Mouse (Mus musculus) brain, adult 2 months (tissue): ENCODE results near the gene Parvb.

Source experiments
- DNase-seq: peaks from one replicate; pipeline ENCODE4 v3.0.0; 2011; ENCODE audit warnings: low read depth, low spot score

The Parvb gene

DNA sequence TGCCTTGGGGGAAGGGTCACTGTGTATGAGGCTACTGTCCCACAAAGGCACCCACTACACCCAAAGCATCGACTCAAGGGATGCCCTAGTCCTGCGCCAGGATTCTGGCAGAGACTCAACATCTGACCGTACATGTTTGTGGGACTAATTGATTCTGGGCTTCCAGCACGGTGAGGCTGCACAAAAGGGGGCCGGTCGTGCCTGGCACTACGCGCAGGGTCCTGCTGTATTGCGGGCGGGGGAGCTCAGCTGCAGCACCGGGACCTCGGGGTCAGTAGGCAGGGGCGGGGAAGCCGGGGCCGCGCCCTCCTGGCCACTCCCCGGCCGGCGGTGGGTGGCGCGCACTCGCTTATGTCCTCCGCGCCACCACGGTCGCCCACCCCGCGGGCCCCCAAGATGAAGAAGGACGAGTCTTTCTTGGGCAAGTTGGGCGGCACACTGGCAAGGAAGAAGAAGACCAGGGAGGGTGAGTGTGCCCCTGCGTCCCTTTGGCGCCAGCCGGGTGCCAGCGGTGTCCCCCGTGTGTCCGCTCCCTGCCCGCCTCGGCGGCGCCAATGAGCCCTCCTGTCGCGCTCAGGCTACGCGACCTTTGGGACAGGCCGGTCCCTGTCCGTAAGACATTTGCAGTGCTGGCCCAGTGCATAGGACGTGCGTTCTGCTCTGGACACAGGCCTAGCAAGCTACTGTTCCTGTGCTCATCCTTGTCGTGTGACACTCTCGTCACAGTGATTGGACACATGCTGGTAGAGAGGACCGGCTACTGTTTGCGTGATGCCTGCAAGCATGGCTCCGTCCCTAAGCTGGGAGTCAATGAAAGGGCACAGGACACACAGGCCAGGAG, at the start of gene Parvb:
TSS of gene Parvb (plus strand) at position 323 of the 841 bp plus-strand sequence.
- DNase-seq, result peak; percentile 82

DNA sequence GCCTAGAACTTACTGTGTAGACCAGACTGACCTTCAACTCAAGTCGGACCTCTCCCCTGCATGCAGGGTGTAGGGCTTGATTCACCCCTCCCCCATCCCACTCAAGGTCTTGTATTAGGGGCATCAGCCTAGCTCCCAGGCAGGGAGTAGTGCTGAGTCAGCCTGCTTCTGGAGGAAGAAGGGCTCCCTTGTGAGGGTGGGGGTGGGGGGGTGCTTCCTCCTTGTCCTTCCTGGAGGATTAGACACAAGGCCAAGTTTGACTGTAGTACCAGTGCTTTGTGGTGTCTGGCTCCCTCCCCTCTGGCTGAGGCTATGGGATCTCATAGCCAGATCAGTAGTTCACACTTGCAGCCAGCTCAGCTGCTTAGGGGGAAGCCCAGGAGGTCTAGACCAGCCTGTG, 47.9 kb upstream of the Parvb start:
- peak; percentile 49 for DNase-seq

DNA sequence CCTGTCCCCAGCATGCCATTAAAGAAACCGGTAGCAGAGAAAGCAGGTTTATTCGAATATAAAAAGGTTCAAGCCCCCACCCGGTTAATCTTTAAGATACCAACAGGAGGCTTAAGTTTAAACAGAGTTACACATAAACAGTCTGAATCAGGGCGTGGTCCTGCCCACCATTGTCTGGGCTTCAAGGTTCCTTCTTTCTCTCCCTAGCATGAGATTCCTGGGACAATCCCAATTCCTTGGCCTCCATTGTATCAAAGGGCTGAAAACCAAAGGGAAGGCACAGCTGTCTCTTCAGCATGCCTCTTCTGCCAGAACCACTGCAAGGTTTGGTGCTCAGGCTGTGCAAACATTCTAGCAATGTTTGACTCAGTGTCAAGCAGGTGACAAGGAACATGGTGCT, 45.6 kb upstream of the Parvb start:
- no peak for DNase-seq

DNA sequence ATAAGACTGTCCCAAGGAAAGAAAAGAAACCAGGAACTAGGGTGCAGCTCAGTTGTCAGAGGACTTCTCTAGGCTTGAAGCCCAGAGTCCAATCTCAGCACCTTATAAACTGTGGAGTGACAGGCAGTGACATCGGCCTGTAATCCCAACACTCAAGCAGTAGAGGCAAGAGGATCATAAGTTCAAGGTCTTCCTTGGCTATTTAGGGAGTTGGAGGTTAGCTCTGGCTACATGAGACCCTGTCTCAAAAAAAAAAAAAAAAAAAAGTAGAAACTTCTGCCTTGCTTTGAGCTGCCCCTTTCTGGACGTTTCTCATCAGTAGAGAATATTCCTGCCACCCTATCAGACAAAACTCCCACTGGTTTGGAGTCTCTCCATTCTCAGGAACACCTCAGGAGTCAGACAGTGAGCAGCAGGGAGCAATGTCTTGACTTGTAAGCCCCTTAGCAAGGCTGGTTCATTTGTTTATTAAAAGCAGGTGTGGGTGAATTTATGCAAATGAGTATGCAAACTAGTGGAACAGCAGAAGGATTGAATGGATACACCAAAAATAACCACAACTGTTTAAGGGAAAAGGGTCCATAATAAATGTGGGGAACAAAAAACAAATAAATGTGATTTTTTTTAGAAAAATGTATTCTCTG, 42.8 kb upstream of the Parvb start:
- no peak for DNase-seq

DNA sequence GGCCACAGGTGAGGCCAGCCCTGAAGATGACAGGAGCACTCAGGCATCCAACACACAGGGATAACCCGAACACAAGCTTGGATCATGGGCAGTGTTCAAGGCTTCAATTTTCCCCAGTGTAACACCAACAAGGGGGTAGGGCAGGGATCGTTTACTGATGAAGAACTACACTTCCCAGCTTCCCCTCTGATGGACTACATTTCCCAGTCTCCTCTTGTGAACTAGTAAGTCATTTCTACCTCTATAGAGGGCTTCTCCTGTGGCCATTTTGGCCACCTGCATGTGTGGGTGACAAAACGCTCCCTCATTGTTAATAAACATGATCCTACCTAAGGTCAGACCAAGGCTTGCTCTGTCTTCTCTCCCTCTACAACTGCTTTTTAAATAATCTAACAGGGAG, 42.0 kb upstream of the Parvb start:
- DNase-seq, result peak; percentile 62

DNA sequence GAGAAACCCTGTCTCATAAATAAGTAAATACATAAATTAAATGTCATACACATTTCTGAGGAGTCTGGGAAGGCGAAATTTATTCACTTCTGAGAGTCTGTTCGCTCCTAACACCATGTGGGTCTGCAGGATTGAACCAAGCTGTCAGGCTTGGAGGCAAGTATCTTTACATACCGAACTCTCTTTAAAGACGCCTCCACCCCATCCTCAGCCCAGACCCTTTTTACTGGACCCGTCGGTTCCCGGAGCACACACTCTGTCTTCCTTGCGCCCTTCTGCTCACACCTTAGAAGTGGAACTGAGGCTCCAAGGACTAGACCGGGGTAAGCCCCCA, 40.2 kb upstream of the Parvb start:
- DNase-seq, result no peak

DNA sequence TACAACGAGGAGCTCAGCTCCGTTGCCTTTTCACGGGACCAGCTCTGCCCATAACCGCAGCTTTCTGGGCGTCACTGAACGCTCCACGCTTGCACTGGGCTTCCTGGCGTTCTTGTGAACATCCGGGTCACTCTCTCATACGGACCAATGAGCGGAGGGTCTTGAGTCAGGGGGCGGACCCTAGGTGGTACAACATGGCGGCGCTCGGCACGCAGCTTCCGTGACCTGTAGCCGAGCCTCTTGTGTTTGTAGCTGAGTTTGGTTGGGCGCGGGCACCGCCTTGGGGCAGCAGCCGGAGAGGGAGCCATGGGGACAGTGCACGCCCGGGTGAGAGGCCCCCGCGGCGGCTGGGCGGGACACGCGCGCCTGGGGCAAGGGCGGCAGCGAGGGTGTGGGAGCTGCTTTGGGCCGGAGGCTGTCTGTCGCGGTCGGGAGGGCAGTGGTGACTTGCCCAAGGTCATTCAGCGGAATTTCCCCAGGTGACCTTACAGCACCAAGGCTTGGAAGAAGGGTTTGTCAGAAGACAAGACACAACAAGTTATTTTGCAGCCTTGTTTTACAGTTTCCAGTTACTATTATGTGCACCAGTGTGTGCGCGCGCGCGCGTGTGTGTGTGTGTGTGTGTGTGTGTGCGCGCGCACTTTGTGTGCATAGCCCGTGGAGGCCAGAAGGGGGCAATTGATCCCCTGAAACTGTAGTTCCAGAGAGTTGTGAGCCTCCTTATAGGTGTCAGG, 39.6 kb upstream of the Parvb start, which contains the start of gene Samm50:
TSS of gene Samm50 (plus strand) at position 184 of the 734 bp plus-strand sequence.
- peak; percentile 99 for DNase-seq

DNA sequence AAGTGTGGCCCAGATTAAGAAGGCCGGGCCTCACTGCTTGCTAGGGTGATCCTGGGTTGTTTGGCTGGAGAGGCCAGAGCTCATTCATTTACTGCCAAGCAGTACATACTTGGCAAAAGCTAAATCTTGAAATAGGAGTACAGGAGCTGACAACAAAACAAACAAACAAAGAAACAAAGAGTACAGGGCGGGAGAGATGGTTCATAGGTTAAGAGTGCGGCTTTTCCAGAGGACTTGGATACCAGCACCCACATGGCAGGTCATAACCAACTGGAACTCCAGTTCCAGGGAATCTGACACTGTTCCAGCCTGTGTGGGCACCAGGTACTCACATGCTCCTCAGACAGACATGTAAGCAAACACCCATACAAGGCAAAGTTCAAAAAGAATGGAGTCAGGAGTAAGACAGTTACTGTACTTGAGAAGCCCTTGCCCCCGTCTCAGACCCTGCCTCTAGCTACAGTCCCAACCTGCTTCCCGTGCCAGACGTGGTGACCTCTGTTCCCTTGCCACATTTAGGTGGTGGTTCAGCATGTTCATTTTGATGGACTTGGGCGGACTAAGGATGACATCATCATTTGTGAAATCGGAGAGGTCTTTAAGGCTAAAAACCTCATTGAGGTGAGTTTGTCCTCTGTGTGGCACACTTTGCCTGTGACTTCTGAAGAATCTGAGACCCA, 35.2 kb upstream of the Parvb start:
- no peak for DNase-seq

DNA sequence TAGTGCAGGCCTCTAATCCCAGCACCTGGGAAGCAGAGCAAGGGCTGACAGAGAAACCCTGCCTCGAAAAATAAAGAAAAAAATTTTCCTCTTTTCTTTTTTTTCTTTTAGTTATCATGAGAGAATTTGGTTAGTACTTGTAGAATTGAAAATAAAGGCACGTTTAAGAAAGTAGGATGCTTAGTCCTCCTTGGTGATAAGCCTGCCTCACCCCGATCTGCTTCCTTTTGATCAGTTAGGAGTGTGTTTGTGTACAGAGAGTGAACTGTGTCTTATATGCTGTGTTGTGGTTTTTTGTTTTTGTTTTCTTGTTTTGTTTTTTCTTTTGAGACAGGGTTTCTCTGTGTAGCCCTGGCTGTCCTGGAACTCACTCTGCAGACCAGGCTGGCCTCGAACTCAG, 24.5 kb upstream of the Parvb start:
- no peak for DNase-seq

DNA sequence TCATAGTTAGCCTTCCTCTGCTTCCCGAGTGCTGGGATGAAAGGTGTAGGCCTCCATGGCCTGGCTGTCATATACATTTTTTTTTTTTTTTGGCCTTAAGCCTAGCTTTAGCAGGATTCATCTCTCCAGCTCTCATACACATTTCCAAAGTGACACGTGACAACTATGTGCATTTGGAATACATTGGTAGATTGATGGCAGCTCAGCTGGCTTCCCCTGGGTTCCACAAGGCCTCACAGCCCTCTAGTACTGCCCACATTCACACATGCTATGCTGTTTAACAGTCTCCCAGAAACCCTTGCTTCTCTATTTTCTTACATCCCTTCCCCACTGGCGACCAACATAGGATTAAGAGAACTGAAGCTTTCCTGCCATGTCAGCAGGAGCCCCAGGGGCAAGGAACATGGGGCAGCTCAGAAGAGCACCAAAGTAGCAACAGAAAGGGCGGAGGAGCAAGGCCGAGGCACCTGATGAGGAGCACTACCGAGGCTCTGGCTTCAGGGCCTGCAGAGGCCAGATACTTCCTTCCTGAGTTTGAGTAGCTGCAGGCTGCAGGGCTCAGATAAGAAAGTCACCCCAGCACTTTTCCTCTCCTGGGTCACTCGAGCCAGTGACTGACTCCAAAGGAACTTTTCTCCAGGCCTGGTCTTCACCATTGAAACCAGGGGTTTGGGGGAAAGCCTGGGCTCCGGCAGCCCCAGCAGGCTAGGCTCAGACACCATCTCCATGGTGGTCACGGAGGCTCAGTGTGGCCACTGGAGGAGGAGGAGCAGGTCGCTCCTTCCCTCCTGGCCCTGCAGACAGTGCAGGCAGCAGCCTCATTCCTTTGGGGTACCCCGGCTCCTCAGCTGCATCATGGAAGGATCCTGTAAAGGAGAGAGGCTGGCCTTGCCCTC, 22.1 kb upstream of the Parvb start:
- DNase-seq, result peak; percentile 26

DNA sequence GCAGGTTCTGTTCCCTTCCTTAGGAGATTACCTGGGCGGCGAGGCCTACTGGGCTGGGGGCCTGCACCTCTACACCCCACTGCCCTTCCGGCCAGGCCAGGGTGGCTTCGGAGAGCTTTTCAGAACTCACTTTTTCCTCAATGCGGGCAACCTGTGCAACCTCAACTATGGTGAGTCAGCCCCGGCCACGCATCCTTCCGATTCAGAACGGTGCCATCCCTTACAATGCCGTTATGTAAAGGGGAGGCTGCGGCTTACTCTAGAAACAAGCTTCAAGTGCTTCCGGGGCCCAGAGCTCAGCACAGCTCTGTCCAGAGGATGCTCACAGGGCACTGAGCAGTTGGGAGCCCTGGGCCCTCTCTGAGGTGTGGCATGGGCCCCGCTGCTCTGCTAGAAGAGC, 21.4 kb upstream of the Parvb start:
- DNase-seq, result peak; percentile 54

DNA sequence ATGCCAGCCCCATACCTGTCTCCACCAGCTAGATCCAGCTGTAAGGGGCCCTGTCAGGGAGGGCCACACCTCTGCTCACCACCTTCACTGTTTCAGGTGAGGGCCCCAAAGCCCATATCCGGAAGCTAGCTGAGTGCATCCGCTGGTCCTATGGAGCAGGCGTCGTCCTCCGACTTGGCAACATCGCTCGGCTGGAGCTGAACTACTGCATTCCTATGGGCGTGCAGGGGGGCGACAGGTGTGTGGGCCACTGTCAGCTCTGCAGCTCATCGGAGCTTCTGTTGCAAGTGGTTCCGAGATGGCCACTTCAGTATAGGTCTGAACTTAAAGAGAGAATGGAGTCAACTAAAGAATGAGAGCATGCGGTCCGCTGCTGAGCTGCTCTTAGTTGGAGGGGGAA, 20.9 kb upstream of the Parvb start:
- no peak for DNase-seq

DNA sequence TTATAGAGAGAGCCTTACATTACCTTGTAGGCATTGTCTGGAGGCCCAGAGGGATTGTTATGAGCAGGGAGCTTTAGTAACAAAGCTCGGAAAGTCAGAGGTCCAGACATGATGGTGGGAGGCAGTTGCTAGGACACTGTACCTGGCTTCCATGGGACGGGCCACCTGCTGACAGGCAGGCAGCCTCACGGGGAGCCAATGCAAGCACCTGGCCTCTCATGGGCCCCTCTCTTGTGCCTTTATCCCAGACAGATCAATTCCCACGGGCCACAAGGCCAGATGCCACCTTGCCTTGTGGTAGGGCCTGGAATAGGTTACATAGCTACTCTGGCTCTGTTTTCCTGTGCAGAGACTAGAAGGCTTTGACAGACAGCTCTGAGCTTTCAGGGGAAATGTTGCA, 20.3 kb upstream of the Parvb start:
- no peak for DNase-seq

DNA sequence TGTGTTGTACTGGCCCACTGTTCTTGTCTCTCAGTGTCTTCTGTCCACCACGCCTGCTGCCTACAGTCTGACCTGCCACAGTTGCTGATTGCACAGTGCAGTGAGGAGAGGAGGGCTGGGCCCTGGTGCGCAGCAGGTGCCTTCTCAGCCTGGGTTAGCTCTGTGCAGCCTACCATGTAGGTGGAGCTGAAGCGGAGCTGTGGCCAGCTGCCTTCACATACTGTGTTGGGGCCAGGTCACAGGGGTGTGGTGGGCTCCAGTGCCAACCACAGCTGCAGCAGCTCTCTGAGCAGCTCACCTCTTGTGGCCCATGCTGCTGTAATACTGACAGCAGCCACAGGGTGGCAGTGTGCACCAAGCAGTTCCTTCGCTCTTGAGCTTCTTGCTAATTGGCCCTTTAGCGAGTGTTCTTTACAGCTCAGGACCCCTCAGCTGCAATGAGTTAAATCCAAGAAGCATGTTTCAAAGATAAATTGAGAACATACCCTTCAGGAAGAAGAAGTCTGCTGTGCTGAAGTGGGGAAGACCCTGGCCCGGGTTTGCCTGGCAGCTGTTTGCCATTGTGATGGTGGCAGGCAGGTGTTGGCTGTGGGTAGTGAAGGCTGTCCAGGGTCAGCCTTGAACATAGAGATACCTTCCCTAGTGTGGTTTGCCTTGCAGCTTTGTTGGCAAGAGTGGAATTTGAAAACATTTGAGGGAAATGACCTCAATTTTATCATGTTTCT, 19.6 kb upstream of the Parvb start:
- DNase-seq, result peak; percentile 91

DNA sequence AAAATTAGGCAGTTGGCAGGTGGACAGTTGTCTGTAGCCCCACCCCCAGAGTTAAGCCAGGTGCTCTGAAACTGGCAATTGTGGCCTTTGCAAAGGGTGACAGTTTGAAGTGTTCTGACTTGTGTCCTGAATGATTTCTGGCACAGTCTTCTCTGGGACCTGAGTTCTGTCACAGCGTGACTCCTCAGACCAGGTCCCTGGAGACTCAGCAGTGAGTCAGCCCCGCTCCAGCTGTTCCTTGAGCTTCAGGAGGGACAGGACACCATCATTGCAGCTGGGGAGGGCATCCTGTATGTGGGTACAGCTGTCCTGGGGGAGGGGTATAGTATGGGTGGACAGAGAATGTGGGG, 19.1 kb upstream of the Parvb start:
- peak; percentile 39 for DNase-seq

DNA sequence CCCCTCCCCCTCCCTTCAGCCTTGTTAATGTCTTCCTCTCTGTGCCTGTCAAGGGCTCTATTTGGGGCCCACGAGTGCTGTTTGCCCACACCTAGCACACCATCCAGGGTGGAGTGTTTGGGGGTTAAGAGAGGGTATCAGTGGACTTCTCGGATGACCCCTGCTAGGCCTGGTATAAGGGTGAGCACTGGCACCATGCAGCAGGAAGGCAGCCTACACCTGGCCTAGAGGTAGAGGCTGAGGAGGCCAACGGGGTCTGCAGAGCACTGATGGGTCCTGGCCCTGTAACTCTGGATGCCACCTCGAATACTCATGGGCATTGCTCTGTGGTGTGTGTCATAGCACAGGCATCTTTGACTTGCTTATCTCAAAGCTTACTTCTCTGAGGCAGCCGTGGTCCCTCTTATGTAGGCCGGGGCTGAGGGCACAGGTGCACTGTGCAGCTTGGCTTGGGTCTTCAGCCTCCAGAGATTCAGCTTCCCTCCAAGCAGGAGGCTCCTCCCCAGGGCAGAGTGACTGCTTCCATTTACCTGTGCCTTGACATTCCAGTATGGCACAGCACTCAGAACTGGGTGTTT, 18.6 kb upstream of the Parvb start:
- DNase-seq, result no peak

DNA sequence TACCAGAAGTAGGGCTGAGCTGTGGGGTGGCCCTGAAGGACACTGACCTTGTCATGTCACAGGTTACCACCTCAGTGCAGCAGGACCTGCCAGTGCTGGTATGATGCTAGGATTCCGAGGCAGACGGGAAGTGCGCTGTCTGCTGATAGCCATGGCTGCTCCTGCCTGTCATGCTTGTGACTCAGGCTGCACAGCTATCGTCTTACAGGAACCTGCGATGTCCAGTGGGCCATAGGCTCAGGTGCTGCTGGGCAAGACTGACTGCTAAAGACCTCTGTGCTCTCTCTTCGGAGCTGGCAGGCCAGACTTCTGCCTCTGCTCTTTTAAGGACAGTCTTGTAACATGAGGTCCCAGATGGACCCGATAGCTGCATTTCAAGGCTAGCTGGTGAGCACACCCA, 17.4 kb upstream of the Parvb start:
- DNase-seq, result no peak

DNA sequence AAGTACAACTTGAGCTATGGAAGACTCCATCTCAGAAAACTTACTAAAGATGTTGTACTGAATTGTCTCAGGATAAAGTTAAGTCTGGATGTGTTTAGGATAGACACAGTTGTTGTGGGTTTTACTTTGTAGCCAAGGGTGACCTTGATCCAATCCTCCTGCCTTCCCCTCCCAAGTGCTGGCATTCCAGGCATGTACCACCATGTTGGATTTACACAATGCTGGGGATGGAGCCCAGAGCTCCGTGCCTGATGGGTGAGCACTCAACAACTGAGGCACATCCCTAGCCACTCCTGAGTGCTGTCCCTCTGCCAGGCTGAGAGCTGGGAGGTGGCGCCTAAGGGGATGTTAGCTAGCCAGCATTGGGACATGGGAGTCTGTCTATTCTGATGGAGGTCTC, 16.6 kb upstream of the Parvb start:
- DNase-seq, result no peak

DNA sequence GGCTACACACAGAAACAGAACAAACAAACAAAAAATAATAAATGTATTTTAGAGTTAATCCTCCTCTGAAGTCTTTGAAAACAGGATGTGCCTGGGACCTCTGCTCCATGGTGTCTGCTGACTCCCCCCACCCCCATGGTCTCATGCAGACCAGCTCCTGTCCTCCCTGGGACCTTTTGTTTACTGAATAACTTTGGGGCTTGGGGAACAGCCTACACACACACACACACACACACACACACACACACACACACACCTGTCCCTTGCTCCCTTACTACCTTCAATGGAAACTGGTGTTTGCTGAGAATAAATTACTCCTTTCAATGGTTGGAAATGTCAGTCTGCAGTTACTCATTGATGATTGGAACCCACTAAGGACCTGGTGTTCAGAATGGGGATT, 15.8 kb upstream of the Parvb start:
- DNase-seq, result no peak

DNA sequence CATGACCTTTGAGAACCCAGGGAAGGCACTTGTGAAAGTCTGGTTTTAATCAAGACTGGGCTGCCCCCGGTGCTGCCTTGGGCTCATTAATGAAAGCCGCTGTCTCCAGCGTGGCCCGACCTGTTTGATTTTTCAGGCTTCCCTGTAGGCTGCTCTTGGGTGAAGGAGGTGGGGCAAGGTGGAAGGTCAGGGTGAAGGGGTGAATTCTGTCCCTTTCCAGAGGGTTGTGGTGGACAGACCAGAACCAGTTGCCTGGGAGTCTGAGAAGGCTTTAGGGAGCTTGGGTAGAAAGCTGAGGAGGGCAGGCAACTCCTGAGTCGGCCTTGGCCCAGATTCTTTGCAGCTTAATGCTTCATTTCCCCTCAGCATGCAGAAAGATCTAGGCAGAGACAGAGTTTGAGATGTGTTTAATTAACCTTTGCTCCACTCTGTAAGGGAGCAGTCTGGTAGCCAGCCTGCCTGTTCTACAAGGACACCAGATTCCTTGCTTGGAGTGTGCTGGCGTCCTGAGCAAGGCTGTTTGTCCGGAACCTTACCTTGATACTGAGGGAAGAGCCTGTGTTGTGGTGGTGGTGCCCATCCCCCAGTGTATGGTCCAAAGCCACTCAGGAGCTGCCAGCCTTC, 15.3 kb upstream of the Parvb start:
- DNase-seq, result no peak
